Mouse (Mus musculus) adrenal gland, adult (tissue): Measurements from ENCODE around the gene Unc5cl.

ENCODE experiments used
- DNase-seq, 2 experiments: peaks; one replicate each; pipeline ENCODE4 v3.0.0; 2022 to 2023; ENCODE audit warnings: low spot score in 1 of 2; ENCODE audit not compliant: inconsistent age in 2 of 2

The Unc5cl gene

GRCm38 (mm10) chr17:48538328-48538727, 83.6 kb downstream of the Unc5cl start:
- DNase-seq, result peak in 1 of 2 experiments; percentile 19

- DNase-seq, result no peak
These were observed 84.6 kb downstream of the Unc5cl start for GRCm38 (mm10) chr17:48539326-48539725.

GRCm38 (mm10) chr17:48542733-48543132, 88.0 kb downstream of the Unc5cl start:
- no peak for DNase-seq

GRCm38 (mm10) chr17:48543301-48543765, 88.6 kb downstream of the Unc5cl start:
- DNase-seq, result no peak

- peak; percentile 13 to 39 for DNase-seq
These were observed 90.0 kb downstream of the Unc5cl start for GRCm38 (mm10) chr17:48544722-48545121.

- DNase-seq, result peak; percentile 20 to 44
These were observed 90.7 kb downstream of the Unc5cl start for GRCm38 (mm10) chr17:48545223-48545943.

GRCm38 (mm10) chr17:48546036-48546435, 91.3 kb downstream of the Unc5cl start:
- DNase-seq, result no peak

- no peak for DNase-seq
These were observed 93.0 kb downstream of the Unc5cl start for GRCm38 (mm10) chr17:48547668-48548067.

- DNase-seq, result no peak
These were observed 97.3 kb downstream of the Unc5cl start for GRCm38 (mm10) chr17:48551788-48552531.

- DNase-seq, result no peak
These were observed 97.8 kb downstream of the Unc5cl start for GRCm38 (mm10) chr17:48552532-48552915.

GRCm38 (mm10) chr17:48556223-48556962, 101.7 kb downstream of the Unc5cl start:
- no peak for DNase-seq

GRCm38 (mm10) chr17:48557823-48558715, 103.4 kb downstream of the Unc5cl start:
- DNase-seq, result no peak

GRCm38 (mm10) chr17:48564931-48565330, 110.2 kb downstream of the Unc5cl start:
- DNase-seq, result no peak

GRCm38 (mm10) chr17:48569656-48570055, 115.0 kb downstream of the Unc5cl start:
- no peak for DNase-seq

GRCm38 (mm10) chr17:48581153-48581552, 126.5 kb downstream of the Unc5cl start:
- DNase-seq, result no peak

GRCm38 (mm10) chr17:48582486-48582990, 127.8 kb downstream of the Unc5cl start:
- DNase-seq, result no peak

- no peak for DNase-seq
These were observed 128.7 kb downstream of the Unc5cl start for GRCm38 (mm10) chr17:48583401-48583800.

GRCm38 (mm10) chr17:48585902-48586359, 131.2 kb downstream of the Unc5cl start:
- DNase-seq, result no peak

- no peak for DNase-seq
These were observed 134.0 kb downstream of the Unc5cl start for GRCm38 (mm10) chr17:48588674-48589073.
